Mouse (Mus musculus): ENCODE measurements around the gene Asl.

DNA sequence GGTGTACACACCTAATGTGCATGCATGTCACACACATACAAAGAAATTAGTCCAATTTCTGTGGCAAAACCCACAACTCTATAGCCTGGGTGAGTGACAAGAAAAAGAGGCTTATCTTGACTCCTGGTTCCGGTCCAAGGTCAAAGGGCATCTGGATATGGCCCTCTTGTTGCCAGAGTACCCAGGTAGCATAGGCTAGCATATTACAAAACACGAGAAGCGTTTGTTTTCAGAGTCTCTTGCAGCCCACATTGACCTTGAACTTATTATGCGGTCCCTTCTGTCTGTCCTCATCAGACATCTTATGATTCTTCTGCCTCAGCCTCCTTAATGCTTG is 31.2 kb upstream of the Asl start:
- TF ChIP-seq CTCF (IDR thresholded peaks at IDR 0.05; ENCODE audit: low read depth) (no peak), EP300 (optimal IDR thresholded peaks at IDR 0.05) (no peak)
